Mouse (Mus musculus) CD4-positive, CD25-positive, alpha-beta regulatory T cell, adult 2 months (primary cell): ENCODE measurements around the gene Srgap2.
A peak's percentile ranks its signal among the peaks of the same experiment; 100 is the strongest.

ENCODE experiments used
- DNase-seq: peaks from one replicate; pipeline ENCODE4 v3.0.0-alpha.2; 2012; ENCODE audit warnings: low read depth, low spot score

Gene Srgap2

GRCm38 (mm10) chr1:131526371-131527270 lies 531 bp downstream of the Srgap2 start:
- DNase-seq = peak; percentile 87

GRCm38 (mm10) chr1:131525586-131526271 lies 1.4 kb downstream of the Srgap2 start:
- peak; percentile 35 for DNase-seq

- peak; percentile 57 for DNase-seq
These were observed 2.0 kb downstream of the Srgap2 start for GRCm38 (mm10) chr1:131525101-131525585.

GRCm38 (mm10) chr1:131523794-131524193 lies 3.4 kb downstream of the Srgap2 start:
- DNase-seq = no peak

- DNase-seq = no peak
These were observed 10.6 kb downstream of the Srgap2 start for GRCm38 (mm10) chr1:131516588-131516987.

- no peak for DNase-seq
These were observed 13.0 kb downstream of the Srgap2 start for GRCm38 (mm10) chr1:131514197-131514596.

GRCm38 (mm10) chr1:131513136-131513535 lies 14.0 kb downstream of the Srgap2 start:
- no peak for DNase-seq

- DNase-seq = no peak
These were observed 15.3 kb downstream of the Srgap2 start for GRCm38 (mm10) chr1:131511661-131512500.

- no peak for DNase-seq
These were observed 16.0 kb downstream of the Srgap2 start for GRCm38 (mm10) chr1:131511131-131511530.

GRCm38 (mm10) chr1:131501681-131502080 lies 25.5 kb downstream of the Srgap2 start:
- no peak for DNase-seq

GRCm38 (mm10) chr1:131498231-131498630 lies 28.9 kb downstream of the Srgap2 start:
- DNase-seq = no peak

- DNase-seq = peak; percentile 31
These were observed 32.9 kb downstream of the Srgap2 start for GRCm38 (mm10) chr1:131493966-131494898.

GRCm38 (mm10) chr1:131492360-131492759 lies 34.8 kb downstream of the Srgap2 start:
- peak; percentile 19 for DNase-seq

- DNase-seq = no peak
These were observed 35.6 kb downstream of the Srgap2 start for GRCm38 (mm10) chr1:131491579-131491978.

GRCm38 (mm10) chr1:131489312-131489711 lies 37.8 kb downstream of the Srgap2 start:
- DNase-seq = no peak

- DNase-seq = no peak
These were observed 40.9 kb downstream of the Srgap2 start for GRCm38 (mm10) chr1:131486094-131486850.

- no peak for DNase-seq
These were observed 44.9 kb downstream of the Srgap2 start for GRCm38 (mm10) chr1:131482242-131482641.

- no peak for DNase-seq
These were observed 45.8 kb downstream of the Srgap2 start for GRCm38 (mm10) chr1:131481391-131481790.

- no peak for DNase-seq
These were observed 48.3 kb downstream of the Srgap2 start for GRCm38 (mm10) chr1:131478770-131479305.
